Mouse (Mus musculus): ENCODE measurements around the gene Cdt1. TPM values are rescaled to one million over a fixed set of nuclear protein-coding genes. Genes with fewer than 3 reads are reported as not detected.
A peak's percentile ranks its signal among the peaks of the same experiment; 100 is the strongest.

The Cdt1 gene
- polyA plus RNA-seq, 1 experiment, result 11.7 TPM

DNA sequence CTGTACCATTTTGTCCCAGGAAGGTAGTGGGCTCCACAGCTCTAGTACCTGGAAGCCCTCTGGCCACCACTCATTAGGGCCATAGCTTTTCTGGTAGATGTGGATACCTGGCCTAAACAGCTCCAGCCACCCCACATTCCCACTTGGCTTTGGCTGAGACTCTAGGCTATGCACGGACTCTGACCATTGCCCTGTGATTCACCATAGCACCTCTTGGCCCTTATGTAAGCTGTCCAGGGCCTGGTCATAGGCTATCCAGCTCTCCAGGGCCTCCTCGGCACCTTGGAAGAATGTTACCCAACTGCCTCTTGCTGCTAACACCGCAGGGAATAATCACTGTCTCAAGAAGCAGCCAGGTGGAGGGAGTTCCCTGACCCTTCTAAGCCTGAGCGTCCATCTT, 38.7 kb upstream of the Cdt1 start:
- 70% methylated on average over 4 of the region's 4 CpGs for WGBS
- H3K4me3 ChIP-seq (replicated peaks; ENCODE audit: extremely low read depth, low read depth, low read length), result no peak overlapping the region
- DNase-seq, result no peak
- TF ChIP-seq CTCF (IDR thresholded peaks at IDR 0.05; ENCODE audit: insufficient read depth, low read length) (no peak), POLR2A (IDR thresholded peaks at IDR 0.05; ENCODE audit: borderline replicate concordance, extremely low read depth, low read depth, low read length) (no peak)
- peaks cover 42% of the 10 kb centered on the region for H3K4me1 ChIP-seq (ENCODE audit: control insufficient read depth, insufficient read depth, low read length)

DNA sequence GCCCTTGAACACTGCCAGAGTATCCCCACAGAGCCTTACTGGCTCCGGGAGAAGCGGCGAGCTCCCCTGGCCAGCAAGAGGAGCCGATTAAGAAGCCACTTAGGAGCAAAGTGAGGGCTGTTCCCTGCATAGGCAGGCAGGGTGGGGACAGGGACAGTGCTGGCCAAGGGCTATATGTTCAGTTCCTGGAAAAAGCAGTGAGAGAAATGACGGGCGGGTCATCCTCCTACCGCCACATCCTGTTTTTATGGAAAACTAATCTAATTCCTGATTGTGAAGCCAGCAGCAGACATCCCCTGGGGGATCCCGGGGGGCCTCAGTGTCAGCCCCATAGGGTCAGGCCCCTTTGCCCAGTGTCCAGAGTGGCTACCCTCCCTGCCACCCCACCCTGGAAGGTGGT, 36.5 kb upstream of the Cdt1 start:
- Histone ChIP-seq H3K4me3 (replicated peaks; ENCODE audit: extremely low read depth, low read depth, low read length) (no peak overlapping the region), H3K4me1 (ENCODE audit: control insufficient read depth, insufficient read depth, low read length) (peaks cover 22% of the 10 kb centered on the region)
- no peak for DNase-seq
- TF ChIP-seq POLR2A (IDR thresholded peaks at IDR 0.05; ENCODE audit: borderline replicate concordance, extremely low read depth, low read depth, low read length) (no peak), CTCF (IDR thresholded peaks at IDR 0.05; ENCODE audit: insufficient read depth, low read length) (no peak)
- 42% methylated on average over 8 of the region's 8 CpGs for WGBS

DNA sequence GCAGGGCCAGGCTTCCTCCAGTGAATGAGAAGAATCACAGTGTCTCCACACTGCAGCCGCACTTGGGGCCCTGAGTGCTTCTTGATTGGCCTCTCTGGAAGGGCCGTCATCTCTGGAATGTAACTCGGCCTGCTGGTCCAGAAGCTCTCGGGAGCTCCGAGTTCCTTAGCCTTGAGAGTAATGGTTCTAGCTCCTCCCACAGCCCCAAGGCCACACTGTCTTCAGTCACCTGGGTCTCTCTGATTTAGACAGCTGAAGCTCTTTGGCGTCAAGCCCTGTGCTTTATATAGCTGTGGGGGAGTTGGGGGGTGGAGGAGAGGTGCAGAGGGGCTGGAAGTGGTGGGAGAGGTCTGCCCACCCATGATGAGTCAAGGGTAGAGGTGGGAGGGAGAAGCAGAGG, 30.8 kb upstream of the Cdt1 start:
- H3K4me1 ChIP-seq (ENCODE audit: control insufficient read depth, insufficient read depth, low read length), result peaks cover 20% of the 10 kb centered on the region
- peak; percentile 85 for DNase-seq
- no peak overlapping the region for H3K4me3 ChIP-seq (replicated peaks; ENCODE audit: extremely low read depth, low read depth, low read length)
- 0 out of 2 replicates have a peak, but pooled peaks have one; percentile 18 for TF ChIP-seq POLR2A (IDR thresholded peaks at IDR 0.05; ENCODE audit: borderline replicate concordance, extremely low read depth, low read depth, low read length)
- TF ChIP-seq CTCF (IDR thresholded peaks at IDR 0.05; ENCODE audit: insufficient read depth, low read length), result no peak
- 27% methylated on average over 6 of the region's 6 CpGs for WGBS

DNA sequence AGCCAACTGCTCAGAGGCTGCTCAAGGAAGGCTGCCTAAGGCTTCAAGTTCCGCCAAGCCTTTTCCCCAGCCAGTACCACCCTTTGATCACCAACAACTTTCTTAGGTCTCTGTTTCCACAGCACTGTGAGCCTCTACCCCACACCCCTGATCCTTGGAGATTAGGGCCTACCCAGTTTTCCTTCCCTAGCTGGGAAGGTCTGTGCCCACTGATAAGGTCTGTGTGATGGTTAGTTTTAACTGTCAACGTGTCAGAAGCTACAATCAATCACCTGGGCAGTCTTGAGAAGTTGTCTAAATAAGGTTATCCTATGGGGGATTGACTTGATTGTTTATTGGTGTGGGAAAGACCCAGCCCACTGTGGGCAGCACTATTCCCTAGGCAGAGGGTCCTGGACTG, 30.0 kb upstream of the Cdt1 start:
- H3K4me3 ChIP-seq (replicated peaks; ENCODE audit: extremely low read depth, low read depth, low read length), result no peak overlapping the region
- DNase-seq, result no peak
- WGBS, result 32% methylated on average over 2 of the region's 2 CpGs
- peaks cover 18% of the 10 kb centered on the region for H3K4me1 ChIP-seq (ENCODE audit: control insufficient read depth, insufficient read depth, low read length)
- TF ChIP-seq CTCF (IDR thresholded peaks at IDR 0.05; ENCODE audit: insufficient read depth, low read length) (no peak), POLR2A (IDR thresholded peaks at IDR 0.05; ENCODE audit: borderline replicate concordance, extremely low read depth, low read depth, low read length) (no peak)

DNA sequence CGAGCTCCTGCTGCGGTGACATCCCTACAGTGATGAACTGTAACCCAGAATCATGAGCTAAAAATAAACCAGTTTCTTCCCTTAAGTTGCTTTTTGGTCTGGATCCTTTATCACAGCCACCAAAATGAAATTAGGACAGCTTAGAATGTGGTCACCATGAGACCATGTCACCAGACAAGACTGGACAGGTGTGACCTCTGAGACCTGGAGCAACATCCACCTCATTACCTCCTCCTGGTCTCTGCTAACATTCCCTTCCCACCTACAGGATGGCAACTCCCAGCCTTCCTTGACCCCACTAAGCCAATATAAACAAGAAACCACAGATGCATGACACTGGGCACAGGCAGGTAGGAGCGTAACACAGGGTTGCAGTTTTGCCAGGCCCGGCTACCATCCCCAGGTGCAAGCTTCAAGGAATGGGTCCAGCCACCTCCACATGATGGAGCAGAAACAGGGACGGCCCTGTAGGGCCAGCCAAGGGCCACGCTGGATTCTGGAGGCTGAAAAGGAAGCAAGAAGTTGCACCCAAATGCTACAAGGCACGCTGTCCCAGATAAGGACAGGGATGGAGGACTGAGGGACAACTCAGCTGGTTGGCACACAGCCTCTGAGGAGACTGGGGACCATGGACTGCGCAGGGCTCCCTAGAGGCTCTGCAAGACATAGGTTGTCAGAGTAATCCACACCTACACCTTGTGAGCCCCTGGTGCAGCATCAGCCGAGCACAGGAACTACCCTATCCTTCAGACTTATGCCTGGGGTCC, 29.3 kb upstream of the Cdt1 start:
- Histone ChIP-seq H3K4me3 (replicated peaks; ENCODE audit: extremely low read depth, low read depth, low read length) (no peak overlapping the region), H3K4me1 (ENCODE audit: control insufficient read depth, insufficient read depth, low read length) (peaks cover 16% of the 10 kb centered on the region)
- no peak for DNase-seq
- TF ChIP-seq POLR2A (IDR thresholded peaks at IDR 0.05; ENCODE audit: borderline replicate concordance, extremely low read depth, low read depth, low read length) (no peak), CTCF (IDR thresholded peaks at IDR 0.05; ENCODE audit: insufficient read depth, low read length) (no peak)
- WGBS, result 72% methylated on average over 9 of the region's 9 CpGs

DNA sequence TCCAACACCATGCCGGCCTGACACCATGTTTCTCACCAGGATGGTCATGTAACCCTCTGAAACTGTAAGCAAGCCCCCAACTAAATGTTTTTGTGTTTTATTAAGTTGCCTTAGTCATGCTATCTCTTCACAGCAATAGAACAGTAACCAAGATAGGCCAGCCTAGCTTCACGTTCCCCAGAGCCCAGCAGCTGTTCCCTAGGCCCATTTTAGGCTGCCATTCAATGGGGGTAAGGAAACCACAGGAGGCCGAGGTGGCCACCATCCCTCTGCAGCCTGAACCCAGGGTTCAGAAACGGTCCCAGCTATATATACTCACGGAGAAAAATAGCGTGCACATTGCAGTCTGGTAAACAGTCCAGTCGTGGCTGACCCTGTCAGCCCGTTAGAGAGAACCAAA, 23.7 kb upstream of the Cdt1 start:
- no peak for TF ChIP-seq POLR2A (IDR thresholded peaks at IDR 0.05; ENCODE audit: borderline replicate concordance, extremely low read depth, low read depth, low read length)
- TF ChIP-seq CTCF (IDR thresholded peaks at IDR 0.05; ENCODE audit: insufficient read depth, low read length), result no peak
- DNase-seq, result no peak
- WGBS, result 85% methylated on average over 8 of the region's 8 CpGs
- H3K4me1 ChIP-seq (ENCODE audit: control insufficient read depth, insufficient read depth, low read length), result peaks cover 33% of the 10 kb centered on the region
- no peak overlapping the region for H3K4me3 ChIP-seq (replicated peaks; ENCODE audit: extremely low read depth, low read depth, low read length)

DNA sequence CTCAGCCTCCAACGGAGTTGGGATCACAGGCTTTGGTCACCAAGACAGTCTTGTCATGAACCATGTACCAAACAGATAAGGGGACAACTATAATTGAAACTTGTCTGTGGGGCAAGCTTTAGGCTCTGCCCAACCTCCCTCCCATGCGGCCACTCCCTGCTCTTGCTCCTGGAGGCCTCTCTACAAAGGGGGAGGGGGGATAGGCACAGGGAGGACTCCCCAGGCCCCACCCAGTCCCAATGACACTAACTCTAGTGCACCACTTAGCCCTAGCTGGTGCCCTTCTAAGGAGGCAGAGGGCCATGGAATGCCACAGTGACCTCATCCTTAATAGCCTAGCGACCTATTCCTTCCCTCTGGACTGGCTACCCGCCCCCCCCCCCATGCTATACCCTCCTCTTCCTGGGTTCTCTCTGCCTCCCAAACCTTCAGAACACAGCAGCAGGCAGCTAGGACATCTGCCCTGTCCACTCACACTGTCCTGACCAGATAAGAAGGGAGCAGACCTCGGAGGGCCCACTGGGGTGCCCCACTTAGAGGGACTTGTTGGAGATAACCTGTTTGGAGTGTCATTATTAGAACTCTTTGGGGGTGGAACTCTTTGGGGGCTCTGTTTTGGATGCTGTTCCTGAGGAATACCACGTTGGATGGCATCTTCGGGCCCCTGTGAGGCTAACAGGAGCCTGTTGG, 21.6 kb upstream of the Cdt1 start:
- WGBS, result 62% methylated on average over 6 of the region's 7 CpGs
- TF ChIP-seq CTCF (IDR thresholded peaks at IDR 0.05; ENCODE audit: insufficient read depth, low read length), result no peak
- DNase-seq, result peak; percentile 49
- Histone ChIP-seq H3K4me3 (replicated peaks; ENCODE audit: extremely low read depth, low read depth, low read length) (no peak overlapping the region), H3K4me1 (ENCODE audit: control insufficient read depth, insufficient read depth, low read length) (peaks cover 32% of the 10 kb centered on the region)

DNA sequence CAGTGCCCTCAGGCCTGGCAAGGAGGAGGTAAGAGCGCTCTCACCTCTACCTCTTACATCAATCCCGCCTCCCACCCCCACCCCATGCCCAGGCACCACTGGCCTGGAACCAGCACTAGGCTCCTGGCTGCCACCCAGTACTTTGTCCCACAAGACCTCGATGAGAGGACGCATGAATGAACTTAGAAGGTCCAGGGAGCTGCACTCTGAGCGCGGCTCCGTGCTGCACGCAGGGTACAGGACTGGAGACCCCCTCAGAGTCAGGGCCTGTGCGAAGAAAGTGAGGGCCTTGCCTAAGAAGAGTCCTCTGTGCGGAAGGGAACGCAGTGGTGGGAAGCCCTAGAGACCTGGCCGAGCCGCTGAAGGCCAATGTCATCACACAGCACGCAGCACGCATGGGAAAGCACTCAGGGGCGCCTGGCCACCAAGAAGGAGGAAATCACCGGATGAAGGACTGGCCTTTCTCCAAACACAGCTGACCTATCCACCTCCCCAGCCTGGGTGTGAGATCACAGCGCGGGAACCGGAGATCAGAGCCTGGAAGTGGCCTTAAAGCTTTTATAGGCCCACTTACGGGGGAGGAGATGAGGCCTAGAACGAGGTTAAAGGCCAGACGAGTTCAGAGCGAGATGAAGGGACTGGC, 20.9 kb upstream of the Cdt1 start:
- peak; percentile 66 for DNase-seq
- TF ChIP-seq CTCF (IDR thresholded peaks at IDR 0.05; ENCODE audit: insufficient read depth, low read length), result no peak
- TF ChIP-seq POLR2A (IDR thresholded peaks at IDR 0.05; ENCODE audit: borderline replicate concordance, extremely low read depth, low read depth, low read length), result no peak
- Histone ChIP-seq H3K4me3 (replicated peaks; ENCODE audit: extremely low read depth, low read depth, low read length) (no peak overlapping the region), H3K4me1 (ENCODE audit: control insufficient read depth, insufficient read depth, low read length) (peaks cover 32% of the 10 kb centered on the region)
- 19% methylated on average over 24 of the region's 24 CpGs for WGBS

DNA sequence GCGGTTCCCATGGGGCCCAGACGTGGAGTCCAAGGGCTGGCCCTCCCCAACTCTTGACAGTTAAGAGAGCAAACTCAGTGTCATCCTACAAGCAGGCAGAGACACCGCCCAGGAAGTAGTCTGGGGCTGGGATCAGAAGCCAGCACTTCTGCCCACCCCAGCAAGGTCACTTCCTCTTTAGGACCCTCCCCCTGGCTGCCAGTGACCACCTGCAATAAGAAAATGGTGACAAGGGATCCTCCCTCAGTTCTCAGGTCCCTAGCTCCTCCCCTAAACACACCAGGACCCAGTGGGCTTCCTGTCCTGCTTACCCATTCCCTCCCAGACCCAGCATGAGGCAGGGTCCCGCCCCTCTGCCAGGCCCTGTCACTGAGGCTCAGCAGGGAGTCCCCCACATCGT, 20.0 kb upstream of the Cdt1 start:
- Histone ChIP-seq H3K4me3 (replicated peaks; ENCODE audit: extremely low read depth, low read depth, low read length) (no peak overlapping the region), H3K4me1 (ENCODE audit: control insufficient read depth, insufficient read depth, low read length) (peaks cover 32% of the 10 kb centered on the region)
- 28% methylated on average over 5 of the region's 5 CpGs for WGBS
- TF ChIP-seq POLR2A (IDR thresholded peaks at IDR 0.05; ENCODE audit: borderline replicate concordance, extremely low read depth, low read depth, low read length), result 0 out of 2 replicates have a peak, but pooled peaks have one; percentile 16
- TF ChIP-seq CTCF (IDR thresholded peaks at IDR 0.05; ENCODE audit: insufficient read depth, low read length), result no peak
- DNase-seq, result no peak

Measured in lung, adult 2 months (tissue).